Mouse (Mus musculus) kidney, embryonic 14.5 days (tissue): ENCODE data around the gene Ctc1. TPM values are rescaled to one million over a fixed set of nuclear protein-coding genes. Genes with fewer than 3 reads are reported as not detected.
A peak's percentile ranks its signal among the peaks of the same experiment; 100 is the strongest.

Experiments
- ATAC-seq: fragments of 200-750 bp; cut with Nextera tagmentation; 2 replicates; pipeline ENCODE4 v1.8.0; 2017; ENCODE audit warnings: moderate number of reproducible peaks, mild to moderate bottlenecking, moderate TSS enrichment, moderate library complexity; ENCODE audit not compliant: low FRiP score, low TSS enrichment
- H3K27ac ChIP-seq: fragments of 300-500 bp; sonication (generic); 2 replicates; pipeline ENCODE4 v1.5.1; 2014; ENCODE audit warnings: low read depth, mild to moderate bottlenecking, low read length, moderate library complexity, mixed read lengths
- H3K27me3 ChIP-seq: fragments of 300-500 bp; sonication (generic); 2 replicates; pipeline ENCODE4 v1.6.1; 2014; ENCODE audit warnings: mild to moderate bottlenecking, low read length; ENCODE audit not compliant: control insufficient read depth, insufficient read depth
- H3K36me3 ChIP-seq: fragments of 300-500 bp; sonication (generic); 2 replicates; pipeline ENCODE4 v1.6.1; 2014; ENCODE audit warnings: low read length, mixed read lengths; ENCODE audit not compliant: control insufficient read depth, insufficient read depth
- H3K4me1 ChIP-seq: fragments of 300-500 bp; sonication (generic); 2 replicates; pipeline ENCODE4 v1.6.1; 2014; ENCODE audit warnings: low read length, mixed read lengths; ENCODE audit not compliant: control insufficient read depth, insufficient read depth
- H3K4me2 ChIP-seq: fragments of 300-500 bp; sonication (generic); replicated peaks from 2 replicates; pipeline ENCODE4 v1.6.1; 2014; ENCODE audit warnings: low read depth, mild to moderate bottlenecking, low read length
- H3K4me3 ChIP-seq: fragments of 300-500 bp; sonication (generic); 2 replicates; pipeline ENCODE4 v1.5.1; 2014; ENCODE audit warnings: mild to moderate bottlenecking, low read length
- H3K9ac ChIP-seq: fragments of 300-500 bp; sonication (generic); 2 replicates; pipeline ENCODE4 v1.6.1; 2014; ENCODE audit warnings: low read depth, mild to moderate bottlenecking, low read length, moderate library complexity
- H3K9me3 ChIP-seq: fragments of 300-500 bp; sonication (generic); 2 replicates; pipeline ENCODE4 v1.6.1; 2016; ENCODE audit warnings: low read length; ENCODE audit not compliant: control insufficient read depth
- WGBS: fragments of 180-500 bp; shearing (Covaris S2); extraction: QIAGEN DNeasy Blood & Tissue Kit; methylation state at CpG from one replicate; pipeline ENCODE4 v1.1.7; 2014; 5-methylcytosine and 5-hydroxymethylcytosine counted together
- microRNA-seq: library from miRNA; unstranded; fragments of <30 nt; microRNA quantifications from one replicate; pipeline ENCODE4, GENCODE M21; 2016
- polyA plus RNA-seq: library from polyadenylated mRNA; unstranded; fragments of >200 nt; fragmentation: Nextera tagmentation; extraction: Ambion mirVana; gene quantifications from 2 replicates; pipeline ENCODE4 v1.2.1, GENCODE M21; 2014

Ctc1 gene
- polyA plus RNA-seq, 1 experiment from 2014 or later: 62.3 TPM

- Histone ChIP-seq H3K27ac (no peak overlapping the region), H3K4me1 (0 out of 2 replicates have a peak, but pooled peaks cover 4% of the 10 kb centered on the region), H3K4me2 (no peak overlapping the region), H3K9ac (no peak overlapping the region), H3K27me3 (no peaks in the 10 kb centered on the region), H3K9me3 (no peaks in the 10 kb centered on the region), H3K4me3 (no peak overlapping the region), H3K36me3 (no peaks in the 10 kb centered on the region)
- no peak for ATAC-seq
- WGBS: 89% methylated on average over 8 of the region's 8 CpGs
Observed at GRCm38 (mm10) chr11:69080855-69081222, 65.1 kb downstream of the Ctc1 start.

GRCm38 (mm10) chr11:69081613-69082012, 65.9 kb downstream of the Ctc1 start:
- no peaks in the 10 kb centered on the region for H3K9me3 ChIP-seq
- no peaks in the 10 kb centered on the region for H3K27me3 ChIP-seq
- no peak overlapping the region for H3K4me2 ChIP-seq
- WGBS: 81% methylated on average over 7 of the region's 7 CpGs
- H3K36me3 ChIP-seq: no peaks in the 10 kb centered on the region
- no peak for ATAC-seq
- no peak overlapping the region for H3K9ac ChIP-seq
- H3K4me3 ChIP-seq: no peak overlapping the region
- no peak overlapping the region for H3K27ac ChIP-seq
- H3K4me1 ChIP-seq: 0 out of 2 replicates have a peak, but pooled peaks cover 5% of the 10 kb centered on the region

GRCm38 (mm10) chr11:69085608-69086007, 69.9 kb downstream of the Ctc1 start:
- Histone ChIP-seq H3K27me3 (no peaks in the 10 kb centered on the region), H3K4me1 (peaks cover 19% of the 10 kb centered on the region), H3K27ac (no peak overlapping the region), H3K4me2 (no peak overlapping the region), H3K9me3 (no peaks in the 10 kb centered on the region), H3K9ac (no peak overlapping the region), H3K4me3 (no peak overlapping the region), H3K36me3 (peaks cover 12% of the 10 kb centered on the region)
- 55% methylated on average over 6 of the region's 6 CpGs for WGBS
- no peak for ATAC-seq

Small RNAs within 50 kb of the gene (microRNA-seq; reads per million reads assigned to microRNA genes)
- 4.2 reads per million, percentile 17 among the genes with 10 or more reads in this experiment for gene Mir3062

Other genes starting within 250 kb of the Ctc1 start
- gene Ndel1, start 144.1 kb upstream of the Ctc1 start, polyA plus RNA-seq: 46.7 and 70.6 TPM in 2 replicates
- gene Rnf222, start 127.4 kb upstream of the Ctc1 start, polyA plus RNA-seq: 0.05 and 0.06 TPM in 2 replicates
- gene Rpl26, start 114.3 kb upstream of the Ctc1 start, polyA plus RNA-seq: 1,184 and 1,677 TPM in 2 replicates
- gene Odf4, start 88.8 kb upstream of the Ctc1 start, polyA plus RNA-seq: not detected in 2 replicates
- gene Arhgef15, start 58.4 kb upstream of the Ctc1 start, polyA plus RNA-seq: 10.2 and 15.9 TPM in 2 replicates
- 3.4 and 4.5 TPM in 2 replicates for gene Slc25a35, start 47.8 kb upstream of the Ctc1 start, polyA plus RNA-seq
- 68.7 and 95.2 TPM in 2 replicates for gene Rangrf, start 40.7 kb upstream of the Ctc1 start, polyA plus RNA-seq
- 33.7 and 47.7 TPM in 2 replicates for gene Pfas, start 7.5 kb upstream of the Ctc1 start, polyA plus RNA-seq
- 145 and 155 TPM in 2 replicates for gene Aurkb, start 29.7 kb downstream of the Ctc1 start, polyA plus RNA-seq
- gene Borcs6, start 43.8 kb downstream of the Ctc1 start, polyA plus RNA-seq: 6.6 and 7.5 TPM in 2 replicates
- gene Tmem107, start 54.9 kb downstream of the Ctc1 start, polyA plus RNA-seq: 62.2 and 73.8 TPM in 2 replicates
- gene Vamp2, start 72.6 kb downstream of the Ctc1 start, polyA plus RNA-seq: 57.5 and 86.5 TPM in 2 replicates
- gene Per1, start 79.3 kb downstream of the Ctc1 start, polyA plus RNA-seq: 6.1 and 8.9 TPM in 2 replicates
- 0.23 and 0.41 TPM in 2 replicates for gene Hes7, start 104.5 kb downstream of the Ctc1 start, polyA plus RNA-seq
- 0.11 and 0.43 TPM in 2 replicates for gene 9130213A22Rik, start 106.7 kb downstream of the Ctc1 start, polyA plus RNA-seq
- gene Aloxe3, start 110.0 kb downstream of the Ctc1 start, polyA plus RNA-seq: 0.54 and 1.1 TPM in 2 replicates
- 0.23 and 0.28 TPM in 2 replicates for gene Alox12b, start 141.1 kb downstream of the Ctc1 start, polyA plus RNA-seq
- gene Alox8, start 181.9 kb downstream of the Ctc1 start, polyA plus RNA-seq: 0.24 and 0.36 TPM in 2 replicates
- gene Gucy2e, start 221.1 kb downstream of the Ctc1 start, polyA plus RNA-seq: 0.07 and 0.11 TPM in 2 replicates